Mouse (Mus musculus): ENCODE data around the gene Rnf115. TPM values are rescaled to one million over a fixed set of nuclear protein-coding genes. Genes with fewer than 3 reads are reported as not detected.
"Not testable (repeated sequence)": the region's sequence is repeated elsewhere in the genome, so short reads cannot be mapped to it uniquely, and the experiment has no call there.

Gene Rnf115
- polyA plus RNA-seq, 1 experiment from 2014 or later: 40.4 TPM

DNA sequence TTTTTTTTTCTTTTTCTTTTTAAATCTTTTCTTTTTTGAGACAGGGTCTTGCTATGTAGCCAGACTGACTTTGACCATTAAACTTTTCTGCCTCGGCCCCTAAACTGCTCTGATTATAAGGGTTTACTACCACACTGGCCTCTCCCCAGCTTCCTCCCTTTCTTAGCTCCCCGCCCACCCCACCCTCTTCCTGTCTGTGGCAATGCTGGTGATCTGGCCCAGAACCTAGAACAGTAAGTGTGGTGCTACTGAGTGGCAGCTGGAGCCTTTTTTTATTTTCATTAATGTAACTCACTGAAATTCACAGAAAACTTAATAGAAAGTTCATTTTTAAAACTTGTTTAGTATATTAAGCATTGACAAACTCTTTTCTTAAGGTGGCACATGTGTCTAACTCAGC is 11.6 kb upstream of the Rnf115 start:
- no peaks in the 10 kb centered on the region for H3K27me3 ChIP-seq (replicated peaks)
- no peak overlapping the region for H3K9ac ChIP-seq
- H3K4me1 ChIP-seq: no peaks in the 10 kb centered on the region
- 76% methylated on average over 2 of the region's 2 CpGs for WGBS
- H3K27ac ChIP-seq: no peak overlapping the region
- no peak for ATAC-seq (ENCODE audit: insufficient read depth, low FRiP score, low read depth)
- H3K9me3 ChIP-seq: no peaks in the 10 kb centered on the region
- peaks cover 48% of the 10 kb centered on the region for H3K36me3 ChIP-seq
- no peak overlapping the region for H3K4me2 ChIP-seq
- no peak overlapping the region for H3K4me3 ChIP-seq (replicated peaks)

DNA sequence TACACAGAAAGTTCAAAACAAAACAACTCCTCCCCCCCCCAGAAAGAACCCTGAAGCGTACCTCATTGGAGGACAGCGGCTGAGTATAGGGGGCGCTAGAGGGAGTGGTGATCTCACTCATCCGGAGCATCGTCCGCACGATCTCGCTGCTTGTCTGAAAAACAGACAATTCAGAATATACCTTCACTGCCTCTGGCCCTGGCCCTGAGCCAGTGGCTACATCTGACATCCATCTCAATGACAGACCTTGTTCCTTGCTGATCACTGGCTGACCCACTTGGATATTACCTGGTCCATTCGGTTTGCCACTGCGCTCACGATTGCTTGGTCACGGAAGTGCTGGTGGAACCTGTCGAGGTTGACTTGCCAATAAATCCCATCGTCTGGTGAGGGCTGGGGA is 8.3 kb upstream of the Rnf115 start:
- ATAC-seq (ENCODE audit: insufficient read depth, low FRiP score, low read depth): no peak
- peaks cover 32% of the 10 kb centered on the region for H3K36me3 ChIP-seq
- 49% methylated on average over 14 of the region's 14 CpGs for WGBS
- H3K9me3 ChIP-seq: no peaks in the 10 kb centered on the region
- no peak overlapping the region for H3K27ac ChIP-seq
- H3K4me3 ChIP-seq (replicated peaks): no peak overlapping the region
- no peak overlapping the region for H3K4me2 ChIP-seq
- H3K27me3 ChIP-seq (replicated peaks): no peaks in the 10 kb centered on the region
- H3K4me1 ChIP-seq: no peaks in the 10 kb centered on the region
- H3K9ac ChIP-seq: no peak overlapping the region

DNA sequence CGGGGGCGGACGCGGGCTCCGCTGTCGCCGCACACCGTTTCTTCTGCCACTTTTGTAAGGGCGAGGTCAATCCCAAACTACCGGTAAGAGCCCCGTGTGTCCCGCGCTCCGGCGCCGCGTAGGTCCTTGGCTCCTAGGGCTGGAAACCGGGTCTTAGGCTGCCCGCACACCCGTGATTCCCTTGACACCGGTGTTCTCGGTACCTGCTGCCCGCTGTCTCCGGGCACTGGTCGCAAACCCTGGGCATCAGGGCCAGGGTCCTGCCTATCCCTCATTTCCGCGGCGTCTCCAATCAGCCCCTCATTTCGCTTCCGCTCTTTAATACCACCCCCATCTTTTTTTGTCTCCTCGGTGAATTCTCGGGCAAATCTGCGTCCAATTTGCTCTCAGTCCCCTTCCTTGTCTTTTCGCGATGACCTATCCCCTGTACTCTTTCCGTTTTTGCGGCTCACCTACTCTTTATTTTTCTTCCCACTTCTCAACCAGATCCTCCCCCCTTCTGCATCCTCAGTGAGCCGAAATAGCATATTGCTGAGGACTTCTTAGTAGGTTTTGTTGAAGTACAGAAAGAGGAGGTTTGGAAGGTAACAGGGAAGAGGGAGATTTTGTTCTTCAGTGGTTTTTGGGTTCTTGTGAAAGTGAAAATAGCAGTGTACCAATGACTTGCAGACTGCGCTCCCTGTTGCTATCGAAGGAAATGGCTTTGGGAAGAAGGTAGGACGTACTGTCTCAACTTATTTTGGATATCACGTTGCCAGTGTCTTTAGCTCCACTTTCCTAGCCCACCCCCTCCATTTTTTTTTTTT is 567 bp downstream of the Rnf115 start:
- Histone ChIP-seq H3K4me3 (replicated peaks) (peak overlapping the region; percentile 81), H3K27ac (peak overlapping the region; percentile 77), H3K9ac (peak overlapping the region; percentile 73), H3K9me3 (no peaks in the 10 kb centered on the region), H3K27me3 (replicated peaks) (no peaks in the 10 kb centered on the region), H3K4me2 (peak overlapping the region; percentile 62), H3K36me3 (peaks cover 6% of the 10 kb centered on the region; the same call in 1 of the 2 replicates), H3K4me1 (peaks cover 7% of the 10 kb centered on the region)
- WGBS: under 1% methylated on average over 42 of the region's 42 CpGs
- ATAC-seq (ENCODE audit: insufficient read depth, low FRiP score, low read depth): peak; percentile 36; the same call in 1 of the 2 replicates

DNA sequence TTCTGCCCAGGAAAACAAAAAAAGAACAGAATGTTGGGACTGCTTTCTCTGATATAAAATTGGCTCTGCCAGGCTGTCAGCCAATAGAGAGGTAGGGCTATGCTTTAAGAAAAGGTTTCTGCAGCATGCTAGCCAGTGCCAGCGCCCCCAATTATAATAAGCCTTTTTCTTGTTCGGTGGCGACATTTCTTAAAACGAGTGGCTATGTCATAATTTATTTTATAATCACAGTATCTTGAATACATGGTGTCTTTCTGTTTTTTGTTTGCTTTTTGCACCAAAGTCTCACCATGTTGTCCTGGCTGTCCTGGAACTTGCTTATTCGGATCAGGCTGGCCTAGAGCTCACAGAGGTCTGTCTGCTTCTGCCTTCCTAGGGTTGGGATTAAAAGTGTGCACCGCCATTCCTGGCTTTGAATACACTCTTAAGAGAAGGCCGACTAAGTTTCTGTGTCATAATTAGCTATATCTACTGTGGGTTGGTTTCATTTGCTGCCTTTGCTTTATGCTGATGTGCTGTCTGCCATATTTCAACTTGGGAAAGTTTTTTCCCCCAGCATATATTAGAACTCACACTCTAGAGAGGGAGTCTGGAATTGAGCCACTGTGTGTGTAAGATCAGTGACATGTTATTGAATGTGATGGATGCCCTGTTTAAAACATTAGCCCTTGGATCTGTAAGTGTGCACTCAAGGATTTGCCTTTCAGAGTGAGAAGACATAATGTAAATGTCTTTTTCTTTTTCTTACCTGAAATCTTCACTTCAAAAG is 1.4 kb downstream of the Rnf115 start:
- H3K9ac ChIP-seq: no peak overlapping the region
- H3K27me3 ChIP-seq (replicated peaks): no peaks in the 10 kb centered on the region
- 0 out of 2 replicates have a peak, but pooled peaks cover 1% of the 10 kb centered on the region for H3K36me3 ChIP-seq
- peak overlapping the region; percentile 81 for H3K4me3 ChIP-seq (replicated peaks)
- no peak for ATAC-seq (ENCODE audit: insufficient read depth, low FRiP score, low read depth)
- peak overlapping the region; percentile 62 for H3K4me2 ChIP-seq
- peaks cover 7% of the 10 kb centered on the region for H3K4me1 ChIP-seq
- WGBS: 36% methylated on average over 7 of the region's 7 CpGs
- no peaks in the 10 kb centered on the region for H3K9me3 ChIP-seq
- no peak overlapping the region for H3K27ac ChIP-seq

DNA sequence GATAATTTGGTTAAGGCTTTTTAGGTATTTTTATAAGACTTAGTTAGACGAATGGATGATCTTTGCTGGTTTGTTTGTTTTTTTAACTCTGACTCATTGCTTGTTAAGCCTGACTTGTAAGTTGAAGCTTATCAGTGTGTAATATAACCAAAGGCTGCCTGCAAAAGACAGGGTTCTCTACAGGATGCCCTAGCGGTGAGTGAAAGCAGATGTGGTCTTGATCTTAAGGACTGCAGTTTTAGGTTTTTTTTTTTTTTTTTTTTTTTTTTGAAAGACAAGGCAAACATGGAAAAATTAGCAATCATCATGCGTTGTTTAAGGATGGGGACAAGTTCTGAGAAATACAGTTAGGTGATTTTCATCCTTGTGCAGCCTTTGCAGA is 1.9 kb downstream of the Rnf115 start:
- no peaks in the 10 kb centered on the region for H3K36me3 ChIP-seq

DNA sequence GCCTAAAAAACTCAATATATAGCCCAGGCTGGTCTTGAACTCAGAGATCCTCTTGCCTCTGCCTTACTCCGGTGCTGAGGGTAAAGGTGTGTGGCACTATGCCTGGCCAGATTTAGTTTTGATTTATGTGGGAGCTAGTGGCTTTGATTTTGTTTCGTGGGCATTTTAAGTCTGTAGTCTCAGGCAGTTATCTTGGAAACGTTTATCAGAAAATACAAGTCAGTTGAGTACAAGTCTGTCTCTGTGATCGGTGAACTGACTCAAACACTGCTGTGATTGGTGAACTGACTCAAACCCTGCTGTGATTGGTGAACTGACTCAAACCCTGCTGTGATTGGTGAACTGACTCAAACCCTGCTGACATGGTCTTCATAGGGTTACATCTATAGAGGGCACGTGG is 3.3 kb downstream of the Rnf115 start:
- 63% methylated on average over 5 of the region's 5 CpGs for WGBS
- ATAC-seq (ENCODE audit: insufficient read depth, low FRiP score, low read depth): no peak
- no peaks in the 10 kb centered on the region for H3K36me3 ChIP-seq
- no peak overlapping the region for H3K27ac ChIP-seq
- no peak overlapping the region for H3K9ac ChIP-seq
- H3K27me3 ChIP-seq (replicated peaks): no peaks in the 10 kb centered on the region
- no peaks in the 10 kb centered on the region for H3K9me3 ChIP-seq
- no peak overlapping the region for H3K4me2 ChIP-seq
- peaks cover 7% of the 10 kb centered on the region for H3K4me1 ChIP-seq
- H3K4me3 ChIP-seq (replicated peaks): no peak overlapping the region

More for the DNA sequence above, 1.9 kb downstream of the Rnf115 start:
- 33% methylated on average over 3 of the region's 3 CpGs for WGBS
- Histone ChIP-seq H3K27me3 (replicated peaks) (no peaks in the 10 kb centered on the region), H3K4me2 (peak overlapping the region; percentile 62; the same call in 1 of the 2 replicates), H3K4me3 (replicated peaks) (no peak overlapping the region), H3K9me3 (no peaks in the 10 kb centered on the region), H3K9ac (no peak overlapping the region), H3K4me1 (peaks cover 7% of the 10 kb centered on the region), H3K27ac (no peak overlapping the region)
- no peak for ATAC-seq (ENCODE audit: insufficient read depth, low FRiP score, low read depth)

DNA sequence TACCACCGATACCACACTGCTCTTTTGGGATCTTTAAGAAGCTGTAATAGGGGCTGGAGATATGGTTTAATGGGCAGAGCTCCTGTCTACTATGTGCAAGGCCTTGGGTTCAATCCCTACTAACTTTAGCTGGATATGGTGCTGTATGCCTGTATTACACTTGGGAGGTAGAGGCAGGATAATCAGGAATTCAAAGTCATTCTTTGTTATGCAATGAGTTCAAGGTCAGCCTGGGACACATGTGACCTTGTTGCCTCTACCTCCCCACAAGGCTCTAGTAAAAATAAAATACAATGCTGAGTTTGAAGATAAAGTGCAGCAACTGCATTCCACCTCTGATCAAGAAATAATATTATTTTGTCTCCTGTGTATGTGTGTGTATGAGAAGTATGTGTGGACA is 6.5 kb downstream of the Rnf115 start:
- H3K4me3 ChIP-seq (replicated peaks): no peak overlapping the region
- H3K27ac ChIP-seq: no peak overlapping the region
- H3K27me3 ChIP-seq (replicated peaks): no peaks in the 10 kb centered on the region
- H3K9ac ChIP-seq: no peak overlapping the region
- H3K36me3 ChIP-seq: no peaks in the 10 kb centered on the region
- 92% methylated on average over 1 of the region's 1 CpGs for WGBS
- H3K4me2 ChIP-seq: no peak overlapping the region
- no peak for ATAC-seq (ENCODE audit: insufficient read depth, low FRiP score, low read depth)
- H3K4me1 ChIP-seq: peaks cover 1% of the 10 kb centered on the region; the same call in 1 of the 2 replicates
- H3K9me3 ChIP-seq: no peaks in the 10 kb centered on the region

DNA sequence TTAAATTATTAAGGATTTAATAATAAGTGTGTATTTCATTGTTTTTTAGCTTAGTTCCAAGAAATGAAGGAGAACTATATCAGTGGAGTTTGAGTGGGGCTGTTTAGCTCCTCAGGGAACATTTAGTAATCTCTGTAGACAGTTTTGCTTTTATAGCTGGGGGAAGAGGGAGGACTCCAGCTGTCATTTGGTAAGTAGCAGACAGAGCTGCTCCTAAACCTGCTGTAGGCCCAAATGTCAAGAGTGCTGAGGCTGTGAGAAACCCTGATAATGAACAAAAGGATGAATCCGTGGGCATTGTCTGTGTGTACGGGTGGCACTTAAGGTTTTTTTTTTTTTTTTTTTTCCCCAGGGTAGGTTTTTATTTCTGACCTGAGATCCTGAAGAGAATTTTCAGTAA is 7.7 kb downstream of the Rnf115 start:
- H3K9ac ChIP-seq: no peak overlapping the region
- H3K4me1 ChIP-seq: no peaks in the 10 kb centered on the region
- no peak for ATAC-seq (ENCODE audit: insufficient read depth, low FRiP score, low read depth)
- no peaks in the 10 kb centered on the region for H3K36me3 ChIP-seq
- no peak overlapping the region for H3K4me3 ChIP-seq (replicated peaks)
- H3K9me3 ChIP-seq: no peaks in the 10 kb centered on the region
- H3K27ac ChIP-seq: no peak overlapping the region
- 84% methylated on average over 2 of the region's 2 CpGs for WGBS
- H3K27me3 ChIP-seq (replicated peaks): no peaks in the 10 kb centered on the region
- no peak overlapping the region for H3K4me2 ChIP-seq

DNA sequence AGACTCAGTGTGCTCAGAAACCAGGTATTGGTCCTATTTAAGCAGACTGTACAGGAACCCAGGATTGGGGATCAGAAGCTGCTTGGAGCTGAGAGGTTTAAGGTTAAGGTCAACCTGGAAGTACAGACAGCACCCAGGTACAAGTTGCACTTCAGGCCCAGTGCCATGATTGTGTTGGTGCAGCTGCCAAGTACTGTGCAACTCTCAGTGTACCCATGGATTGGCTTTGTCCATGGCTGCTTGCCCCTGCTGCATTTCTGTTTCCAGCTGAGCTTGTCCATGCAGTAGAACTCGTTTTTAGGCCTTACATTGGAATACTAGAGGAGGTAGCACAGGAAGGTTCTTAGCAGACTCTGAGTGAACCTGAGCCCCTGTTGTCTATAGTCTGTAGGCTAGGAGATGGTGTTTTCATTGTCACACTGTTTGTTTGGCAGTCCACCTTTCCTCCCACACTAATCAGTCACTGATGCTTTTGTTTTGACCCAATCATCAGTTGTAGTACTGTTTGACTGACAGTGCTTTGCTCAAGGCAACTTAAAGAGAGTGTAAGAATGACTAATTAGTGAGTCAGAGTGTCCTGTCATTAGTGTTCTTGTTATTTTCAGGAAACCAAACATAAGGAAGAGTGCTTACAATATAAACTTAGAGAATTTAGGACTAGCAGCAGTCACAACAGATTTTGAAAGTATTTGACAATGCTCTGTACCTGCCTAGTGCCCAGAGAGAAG is 9.7 kb downstream of the Rnf115 start:
- no peak for ATAC-seq (ENCODE audit: insufficient read depth, low FRiP score, low read depth)
- no peaks in the 10 kb centered on the region for H3K27me3 ChIP-seq (replicated peaks)
- no peak overlapping the region for H3K4me2 ChIP-seq
- H3K9ac ChIP-seq: no peak overlapping the region
- H3K9me3 ChIP-seq: no peaks in the 10 kb centered on the region
- no peaks in the 10 kb centered on the region for H3K36me3 ChIP-seq
- WGBS: 37% methylated on average over 1 of the region's 1 CpGs
- no peaks in the 10 kb centered on the region for H3K4me1 ChIP-seq
- H3K27ac ChIP-seq: no peak overlapping the region
- H3K4me3 ChIP-seq (replicated peaks): no peak overlapping the region

DNA sequence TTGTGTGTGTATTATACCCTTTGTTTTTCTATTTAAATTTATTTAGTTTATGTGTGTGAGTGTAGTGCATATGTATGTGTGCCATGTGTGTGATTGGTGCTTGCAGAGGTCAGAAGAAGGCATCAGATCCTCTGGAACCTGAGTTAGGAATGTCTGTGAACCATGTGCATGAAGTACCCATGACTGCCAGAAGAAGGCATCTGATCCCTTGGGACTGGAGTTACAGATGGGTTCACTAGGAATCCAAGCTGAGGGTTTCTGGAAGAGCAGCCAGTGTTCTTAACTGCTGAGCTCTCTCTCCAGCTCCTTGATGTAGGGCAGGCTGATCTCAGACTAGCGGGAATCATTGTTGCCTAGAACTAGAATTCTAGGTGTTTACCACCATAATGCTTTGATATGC is 10.5 kb downstream of the Rnf115 start:
- Histone ChIP-seq H3K9ac (no peak overlapping the region), H3K4me1 (no peaks in the 10 kb centered on the region), H3K9me3 (no peaks in the 10 kb centered on the region), H3K27me3 (replicated peaks) (no peaks in the 10 kb centered on the region), H3K4me2 (no peak overlapping the region), H3K27ac (no peak overlapping the region), H3K36me3 (no peaks in the 10 kb centered on the region), H3K4me3 (replicated peaks) (no peak overlapping the region)
- ATAC-seq (ENCODE audit: insufficient read depth, low FRiP score, low read depth): no peak
- 78% methylated on average over 1 of the region's 1 CpGs for WGBS

DNA sequence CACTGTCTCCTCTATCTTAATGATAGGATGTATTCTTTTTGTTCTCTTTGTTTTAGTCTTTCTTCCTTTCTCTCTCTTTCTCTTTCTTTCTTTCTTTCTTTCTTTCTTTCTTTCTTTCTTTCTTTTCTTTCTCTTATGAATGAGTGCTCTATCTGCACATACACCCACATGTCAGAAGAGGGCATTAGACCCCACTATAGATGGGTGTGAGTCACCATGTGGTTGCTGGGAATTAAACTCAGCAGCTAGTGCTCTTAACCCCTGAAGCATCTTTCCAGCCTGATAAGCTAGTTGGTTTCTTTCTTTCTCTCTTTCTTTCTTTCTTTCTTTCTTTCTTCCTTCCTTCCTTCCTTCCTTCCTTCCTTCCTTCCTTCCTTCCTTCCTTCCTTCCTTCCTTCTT is 12.8 kb downstream of the Rnf115 start:
- H3K4me2 ChIP-seq; H3K27me3 ChIP-seq (replicated peaks); H3K9me3 ChIP-seq; H3K36me3 ChIP-seq; H3K27ac ChIP-seq; H3K4me1 ChIP-seq; H3K4me3 ChIP-seq (replicated peaks); ATAC-seq (ENCODE audit: insufficient read depth, low FRiP score, low read depth); H3K9ac ChIP-seq: not testable (repeated sequence)

DNA sequence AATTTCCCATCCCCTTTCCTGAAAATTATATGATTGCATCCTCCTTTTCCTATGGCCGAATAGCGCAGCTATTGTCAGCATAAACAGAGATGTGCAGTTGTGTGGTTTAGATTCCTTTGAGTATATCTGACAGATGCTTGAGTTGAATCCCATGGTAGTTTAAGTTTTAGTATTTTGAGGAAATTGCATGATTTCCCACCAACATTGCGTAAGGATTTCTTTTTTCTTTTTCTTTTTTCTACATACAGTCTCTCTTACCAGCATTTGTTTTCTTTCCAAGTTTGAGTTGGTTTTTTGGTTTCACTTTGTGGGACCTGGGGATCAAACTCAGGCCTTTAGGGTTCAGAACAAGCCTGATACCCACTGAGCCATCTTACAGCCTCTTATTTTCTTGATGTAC is 16.9 kb downstream of the Rnf115 start:
- no peaks in the 10 kb centered on the region for H3K36me3 ChIP-seq
- H3K27ac ChIP-seq: no peak overlapping the region
- H3K9ac ChIP-seq: no peak overlapping the region
- no peaks in the 10 kb centered on the region for H3K27me3 ChIP-seq (replicated peaks)
- H3K4me3 ChIP-seq (replicated peaks): no peak overlapping the region
- 89% methylated on average over 3 of the region's 3 CpGs for WGBS
- no peak for ATAC-seq (ENCODE audit: insufficient read depth, low FRiP score, low read depth)
- no peaks in the 10 kb centered on the region for H3K9me3 ChIP-seq
- H3K4me2 ChIP-seq: no peak overlapping the region
- H3K4me1 ChIP-seq: no peaks in the 10 kb centered on the region
